Mouse (Mus musculus): ENCODE data around the gene Pappa2.

The Pappa2 gene

GRCm38 (mm10) chr1:158666001-158666400 lies 314.3 kb downstream of the Pappa2 start:
- ATAC-seq (ENCODE audit: insufficient number of reproducible peaks, low FRiP score, low TSS enrichment), result no peak
